Mouse (Mus musculus): ENCODE results near the gene Mink1. TPM values are rescaled to one million over a fixed set of nuclear protein-coding genes. Genes with fewer than 3 reads are reported as not detected.
"Not testable (repeated sequence)": the region's sequence is repeated elsewhere in the genome, so short reads cannot be mapped to it uniquely, and the experiment has no call there.

Gene Mink1
- polyA plus RNA-seq, 1 experiment from 2014 or later: 14.1 TPM

GRCm38 (mm10) chr11:70526211-70526610 is 36.5 kb upstream of the Mink1 start:
- Histone ChIP-seq H3K36me3 (peaks cover 30% of the 10 kb centered on the region), H3K4me2 (peak overlapping the region; percentile 67), H3K9ac (peak overlapping the region; percentile 58), H3K4me1 (peaks cover 13% of the 10 kb centered on the region), H3K27me3 (no peaks in the 10 kb centered on the region), H3K9me3 (no peaks in the 10 kb centered on the region), H3K4me3 (peak overlapping the region; percentile 67), H3K27ac (no peak overlapping the region)
- 87% methylated on average over 12 of the region's 12 CpGs for WGBS
- ATAC-seq (ENCODE audit: insufficient number of reproducible peaks, low FRiP score, low TSS enrichment, low read depth): no peak

- peaks cover 30% of the 10 kb centered on the region for H3K36me3 ChIP-seq
- WGBS: 85% methylated on average over 7 of the region's 7 CpGs
- no peak overlapping the region for H3K4me3 ChIP-seq
- H3K27me3 ChIP-seq: no peaks in the 10 kb centered on the region
- peaks cover 13% of the 10 kb centered on the region for H3K4me1 ChIP-seq
- no peak overlapping the region for H3K4me2 ChIP-seq
- no peak overlapping the region for H3K27ac ChIP-seq
- ATAC-seq (ENCODE audit: insufficient number of reproducible peaks, low FRiP score, low TSS enrichment, low read depth): no peak
- no peak overlapping the region for H3K9ac ChIP-seq
- H3K9me3 ChIP-seq: no peaks in the 10 kb centered on the region
Measured at GRCm38 (mm10) chr11:70528610-70529009, 34.1 kb upstream of the Mink1 start.

GRCm38 (mm10) chr11:70531065-70531464 is 31.6 kb upstream of the Mink1 start:
- not testable (repeated sequence) for H3K4me3 ChIP-seq; ATAC-seq (ENCODE audit: insufficient number of reproducible peaks, low FRiP score, low TSS enrichment, low read depth); H3K4me1 ChIP-seq; H3K27ac ChIP-seq; H3K4me2 ChIP-seq; H3K9ac ChIP-seq; H3K27me3 ChIP-seq; H3K9me3 ChIP-seq
- H3K36me3 ChIP-seq: peaks cover 30% of the 10 kb centered on the region
- 77% methylated on average over 2 of the region's 2 CpGs for WGBS

- Histone ChIP-seq H3K9ac (no peak within 1 kb of the TSS), H3K27ac (no peak within 1 kb of the TSS), H3K9me3 (no peaks in the 10 kb centered on the region), H3K4me2 (no peak within 1 kb of the TSS), H3K4me1 (no peaks in the 10 kb centered on the region), H3K36me3 (peaks cover 15% of the 10 kb centered on the region), H3K4me3 (no peak within 1 kb of the TSS), H3K27me3 (peaks cover 6% of the 10 kb centered on the region; the same call in 1 of the 2 replicates)
- WGBS: 70% methylated on average over 6 of the region's 6 CpGs
- no peak for ATAC-seq (ENCODE audit: insufficient number of reproducible peaks, low FRiP score, low TSS enrichment, low read depth)
Measured at GRCm38 (mm10) chr11:70532839-70533238, 29.8 kb upstream of the Mink1 start, which contains the start of gene Gm40193. Gene Gm40193 (minus strand): TSS chr11:70532939.

- no peak for ATAC-seq (ENCODE audit: insufficient number of reproducible peaks, low FRiP score, low TSS enrichment, low read depth)
- H3K9ac ChIP-seq: peak overlapping the region; percentile 63; the same call in 1 of the 2 replicates
- H3K36me3 ChIP-seq: no peaks in the 10 kb centered on the region
- H3K27me3 ChIP-seq: peaks cover 10% of the 10 kb centered on the region; the same call in 1 of the 2 replicates
- no peaks in the 10 kb centered on the region for H3K9me3 ChIP-seq
- 0 out of 2 replicates have a peak overlapping the region, but pooled peaks have one; percentile 64 for H3K27ac ChIP-seq
- peaks cover 7% of the 10 kb centered on the region for H3K4me1 ChIP-seq
- peak overlapping the region; percentile 85 for H3K4me2 ChIP-seq
- H3K4me3 ChIP-seq: peak overlapping the region; percentile 69
- WGBS: 13% methylated on average over 9 of the region's 9 CpGs
Measured at GRCm38 (mm10) chr11:70539423-70539822, 23.3 kb upstream of the Mink1 start.

- under 1% methylated on average over 59 of the region's 65 CpGs for WGBS
Measured at GRCm38 (mm10) chr11:70539877-70540587, 22.6 kb upstream of the Mink1 start, which contains the start of gene Pld2. Gene Pld2 (plus strand): TSS chr11:70540064.

GRCm38 (mm10) chr11:70540928-70541327 is 21.8 kb upstream of the Mink1 start:
- Histone ChIP-seq H3K9me3 (no peaks in the 10 kb centered on the region), H3K36me3 (no peaks in the 10 kb centered on the region), H3K4me1 (peaks cover 7% of the 10 kb centered on the region), H3K4me3 (peak overlapping the region; percentile 69), H3K27ac (no peak overlapping the region), H3K9ac (no peak overlapping the region), H3K27me3 (peaks cover 10% of the 10 kb centered on the region; the same call in 1 of the 2 replicates), H3K4me2 (peak overlapping the region; percentile 85)
- WGBS: 91% methylated on average over 7 of the region's 7 CpGs
- no peak for ATAC-seq (ENCODE audit: insufficient number of reproducible peaks, low FRiP score, low TSS enrichment, low read depth)

More at GRCm38 (mm10) chr11:70539877-70540587, 22.6 kb upstream of the Mink1 start, which contains the start of gene Pld2:
- Histone ChIP-seq H3K9ac (peak within 1 kb of the TSS; percentile 63), H3K36me3 (no peaks in the 10 kb centered on the region), H3K4me1 (peaks cover 7% of the 10 kb centered on the region), H3K27me3 (peaks cover 10% of the 10 kb centered on the region; the same call in 1 of the 2 replicates), H3K4me2 (peak within 1 kb of the TSS; percentile 85), H3K4me3 (peak within 1 kb of the TSS; percentile 69), H3K9me3 (no peaks in the 10 kb centered on the region), H3K27ac (peak within 1 kb of the TSS; percentile 64)
- peak; percentile 91 for ATAC-seq (ENCODE audit: insufficient number of reproducible peaks, low FRiP score, low TSS enrichment, low read depth)

- Histone ChIP-seq H3K4me2 (0 out of 2 replicates have a peak overlapping the region, but pooled peaks have one; percentile 85), H3K27me3 (peaks cover 10% of the 10 kb centered on the region; the same call in 1 of the 2 replicates), H3K4me3 (0 out of 2 replicates have a peak overlapping the region, but pooled peaks have one; percentile 69), H3K36me3 (no peaks in the 10 kb centered on the region), H3K4me1 (peaks cover 7% of the 10 kb centered on the region), H3K9me3 (no peaks in the 10 kb centered on the region), H3K27ac (no peak overlapping the region), H3K9ac (no peak overlapping the region)
- ATAC-seq (ENCODE audit: insufficient number of reproducible peaks, low FRiP score, low TSS enrichment, low read depth): no peak
- 62% methylated on average over 5 of the region's 5 CpGs for WGBS
Measured at GRCm38 (mm10) chr11:70541415-70541814, 21.3 kb upstream of the Mink1 start.

- Histone ChIP-seq H3K4me2 (no peak overlapping the region), H3K9ac (no peak overlapping the region), H3K4me1 (peaks cover 7% of the 10 kb centered on the region), H3K4me3 (no peak overlapping the region), H3K9me3 (no peaks in the 10 kb centered on the region), H3K27me3 (peaks cover 4% of the 10 kb centered on the region; the same call in 1 of the 2 replicates), H3K27ac (no peak overlapping the region), H3K36me3 (no peaks in the 10 kb centered on the region)
- no peak for ATAC-seq (ENCODE audit: insufficient number of reproducible peaks, low FRiP score, low TSS enrichment, low read depth)
- WGBS: 62% methylated on average over 7 of the region's 7 CpGs
Measured at GRCm38 (mm10) chr11:70544496-70544895, 18.2 kb upstream of the Mink1 start.

- Histone ChIP-seq H3K4me2 (no peak overlapping the region), H3K27ac (no peak overlapping the region), H3K4me3 (no peak overlapping the region), H3K27me3 (no peaks in the 10 kb centered on the region), H3K4me1 (no peaks in the 10 kb centered on the region), H3K36me3 (peaks cover 12% of the 10 kb centered on the region), H3K9me3 (no peaks in the 10 kb centered on the region), H3K9ac (no peak overlapping the region)
- 81% methylated on average over 8 of the region's 8 CpGs for WGBS
- no peak for ATAC-seq (ENCODE audit: insufficient number of reproducible peaks, low FRiP score, low TSS enrichment, low read depth)
Measured at GRCm38 (mm10) chr11:70551526-70551925, 11.2 kb upstream of the Mink1 start.

- 21% methylated on average over 7 of the region's 7 CpGs for WGBS
- H3K36me3 ChIP-seq: peaks cover 12% of the 10 kb centered on the region
- H3K4me2 ChIP-seq: no peak overlapping the region
- H3K4me1 ChIP-seq: no peaks in the 10 kb centered on the region
- no peaks in the 10 kb centered on the region for H3K9me3 ChIP-seq
- no peak overlapping the region for H3K27ac ChIP-seq
- no peak overlapping the region for H3K9ac ChIP-seq
- no peaks in the 10 kb centered on the region for H3K27me3 ChIP-seq
- no peak for ATAC-seq (ENCODE audit: insufficient number of reproducible peaks, low FRiP score, low TSS enrichment, low read depth)
- H3K4me3 ChIP-seq: no peak overlapping the region
Measured at GRCm38 (mm10) chr11:70553940-70554339, 8.7 kb upstream of the Mink1 start.

GRCm38 (mm10) chr11:70557545-70557944 is 5.1 kb upstream of the Mink1 start:
- WGBS: 90% methylated on average over 9 of the region's 9 CpGs
- H3K36me3 ChIP-seq: peaks cover 9% of the 10 kb centered on the region
- H3K4me1 ChIP-seq: peaks cover 7% of the 10 kb centered on the region
- no peak for ATAC-seq (ENCODE audit: insufficient number of reproducible peaks, low FRiP score, low TSS enrichment, low read depth)
- H3K4me3 ChIP-seq: no peak overlapping the region
- H3K4me2 ChIP-seq: no peak overlapping the region
- no peaks in the 10 kb centered on the region for H3K9me3 ChIP-seq
- H3K9ac ChIP-seq: no peak overlapping the region
- no peaks in the 10 kb centered on the region for H3K27me3 ChIP-seq
- no peak overlapping the region for H3K27ac ChIP-seq

All from limb, embryonic 15.5 days (tissue).